Mouse (Mus musculus) Muller cell, postnatal 12 days (primary cell): ENCODE results near the gene Rbfox2.
A peak's percentile ranks its signal among the peaks of the same experiment; 100 is the strongest.

Experiments used
- DNase-seq: peaks from one replicate; pipeline ENCODE4 v3.0.0-alpha.2; 2015; ENCODE audit errors: inconsistent ontology term

Gene Rbfox2

GRCm38 (mm10) chr15:77031271-77031670 is 275.5 kb downstream of the Rbfox2 start:
- peak; percentile 65 for DNase-seq

- DNase-seq: peak; percentile 73
Observed at GRCm38 (mm10) chr15:77029331-77029991, 277.3 kb downstream of the Rbfox2 start.
